Mouse (Mus musculus) testis, adult 2 months (tissue): ENCODE measurements around the gene Fuca1.

Source experiments
- CTCF ChIP-seq: fragments of 200-500 bp; IDR thresholded peaks from 2 replicates; pipeline ENCODE4 v1.5.1; 2012; ENCODE audit warnings: low read depth, mild to moderate bottlenecking, inconsistent platforms, low read length, moderate library complexity; ENCODE audit not compliant: control insufficient read depth, insufficient read depth, insufficient replicate concordance
- POLR2A ChIP-seq: fragments of 200-500 bp; IDR thresholded peaks from 2 replicates; pipeline ENCODE4 v1.6.1; 2012; ENCODE audit warnings: low read depth, mild to moderate bottlenecking, inconsistent platforms, low read length, moderate library complexity; ENCODE audit not compliant: control insufficient read depth

DNA sequence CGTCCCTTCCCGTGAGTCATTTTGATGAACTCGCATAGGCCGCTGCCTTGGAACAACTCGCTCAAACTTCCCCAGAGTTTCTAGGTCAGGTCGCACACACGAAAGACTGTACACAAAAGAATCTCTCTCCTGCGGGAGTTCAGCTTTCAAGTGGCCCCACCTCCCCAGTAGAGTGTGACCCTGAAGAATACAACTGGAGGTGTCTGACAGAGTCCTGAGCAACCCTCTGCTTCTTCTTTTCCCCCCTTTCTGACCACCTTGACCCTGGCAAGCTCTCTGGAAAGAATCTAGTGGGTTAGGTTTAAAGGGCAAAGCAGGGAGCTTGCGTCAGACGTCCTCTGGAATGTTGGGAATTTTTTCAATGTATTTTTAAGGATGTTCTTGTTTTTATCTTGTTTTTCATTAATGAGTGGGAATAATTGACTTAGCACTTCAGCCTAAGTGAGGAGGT is 37.1 kb upstream of the Fuca1 start:
- TF ChIP-seq POLR2A (no peak), CTCF (no peak)
